Mouse (Mus musculus): ENCODE measurements around the gene Osbpl6. TPM values are rescaled to one million over a fixed set of nuclear protein-coding genes. Genes with fewer than 3 reads are reported as not detected.

Osbpl6 gene
- total RNA-seq, 2 experiments from 2014 or later = 0.05 TPM; not detected in 1

GRCm38 (mm10) chr2:76631600-76631999 is 225.3 kb downstream of the Osbpl6 start:
- no peak for ATAC-seq (replicated peaks; ENCODE audit: poor library complexity)

GRCm38 (mm10) chr2:76639637-76640036 is 233.3 kb downstream of the Osbpl6 start:
- no peak for ATAC-seq (replicated peaks; ENCODE audit: poor library complexity)

GRCm38 (mm10) chr2:76643801-76644200 is 237.5 kb downstream of the Osbpl6 start:
- ATAC-seq (replicated peaks; ENCODE audit: poor library complexity) = peak; percentile 17

GRCm38 (mm10) chr2:76647441-76647869 is 241.1 kb downstream of the Osbpl6 start:
- ATAC-seq (replicated peaks; ENCODE audit: poor library complexity) = peak; percentile 1; the same call in 1 of the 2 replicates

GRCm38 (mm10) chr2:76647883-76648570 is 241.7 kb downstream of the Osbpl6 start, which contains the start of the genes Prkra and Pjvk:
TSS of gene Prkra (minus strand) at chr2:76648015.
TSS of gene Pjvk (plus strand) at chr2:76648476.
- peak; percentile 85 for ATAC-seq (replicated peaks; ENCODE audit: poor library complexity)

- peak; percentile 10; the same call in 1 of the 2 replicates for ATAC-seq (replicated peaks; ENCODE audit: poor library complexity)
Measured at GRCm38 (mm10) chr2:76648666-76649141, 242.4 kb downstream of the Osbpl6 start.

Other genes with a start within 250 kb of the Osbpl6 start
- not detected in 2 replicates for gene Pde11a, start 67.7 kb upstream of the Osbpl6 start, total RNA-seq (2015)
- not detected in 2 replicates for gene Pde11a, start 67.7 kb upstream of the Osbpl6 start, total RNA-seq (2017)
- gene Cyct, start 46.1 kb upstream of the Osbpl6 start, total RNA-seq (2015) = not detected in 2 replicates
- not detected in 2 replicates for gene Cyct, start 46.1 kb upstream of the Osbpl6 start, total RNA-seq (2017)
- gene Rbm45, start 36.5 kb upstream of the Osbpl6 start, total RNA-seq (2015) = 19.8 and 20.1 TPM in 2 replicates
- gene Rbm45, start 36.5 kb upstream of the Osbpl6 start, total RNA-seq (2017) = 43.7 and 52.9 TPM in 2 replicates
- gene Prkra, start 241.5 kb downstream of the Osbpl6 start, total RNA-seq (2015) = 35.2 and 43.9 TPM in 2 replicates
- 11.3 and 15.2 TPM in 2 replicates for gene Prkra, start 241.5 kb downstream of the Osbpl6 start, total RNA-seq (2017)
- gene Pjvk, start 242.0 kb downstream of the Osbpl6 start, total RNA-seq (2015) = 0.37 and 0.81 TPM in 2 replicates
- not detected in 2 replicates for gene Pjvk, start 242.0 kb downstream of the Osbpl6 start, total RNA-seq (2017)